Mouse (Mus musculus) layer of hippocampus, postnatal 10 days (tissue): ENCODE measurements around the gene Izumo3. TPM values are rescaled to one million over a fixed set of nuclear protein-coding genes. Genes with fewer than 3 reads are reported as not detected.
"Not testable (repeated sequence)": the region's sequence is repeated elsewhere in the genome, so short reads cannot be mapped to it uniquely, and the experiment has no call there.

Source experiments
- DNase-seq, 2 experiments: peaks; one replicate each; pipeline ENCODE4 v3.0.0; 2021; ENCODE audit warnings: low spot score in 2 of 2
- long read RNA-seq: library from polyadenylated mRNA; stranded (forward); transcript quantifications from one replicate; pipeline ENCODE4 v2.0.0, GENCODE M21; 2023
- total RNA-seq, 2 experiments: library from RNA; stranded (reverse); gene quantifications; 2 replicates each; pipeline ENCODE4 v1.2.3; 2021

The Izumo3 gene
- not detected for total RNA-seq
- long read RNA-seq, result 0 reads

DNA sequence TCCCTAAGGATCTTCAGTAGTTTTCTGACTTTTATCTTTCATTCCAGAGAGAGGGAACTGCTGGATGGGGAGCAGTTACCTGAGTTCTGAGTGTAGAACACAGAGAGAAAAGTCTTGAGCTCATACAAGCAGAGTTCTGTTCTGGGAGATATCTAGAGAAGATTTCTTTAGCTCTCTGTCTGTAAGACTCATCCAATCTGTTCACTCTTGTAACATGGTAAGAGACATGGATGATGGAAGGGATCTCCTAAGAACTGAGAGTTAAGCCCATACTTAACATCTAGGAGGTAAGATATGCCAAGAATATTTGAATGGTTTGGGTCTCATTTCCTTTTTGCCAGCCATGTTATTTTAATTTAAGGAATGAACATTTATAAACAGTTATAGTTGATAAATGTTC is at the start of gene Izumo3:
Gene Izumo3, minus strand, starts transcription at position 101 of the 400 bp plus-strand sequence.
- no peak for DNase-seq

GRCm38 (mm10) chr4:92191649-92192048 is 44.6 kb upstream of the Izumo3 start, which contains the start of gene Gm12666:
TSS of gene Gm12666 (minus strand) at chr4:92191749.
- DNase-seq, result not testable (repeated sequence)

- DNase-seq, result no peak
Measured at GRCm38 (mm10) chr4:92152646-92153045, 5.6 kb upstream of the Izumo3 start.

GRCm38 (mm10) chr4:92111390-92111988 is 35.5 kb downstream of the Izumo3 start:
- DNase-seq, result peak in 1 of 2 experiments; percentile 9

GRCm38 (mm10) chr4:92097386-92097785 is 49.6 kb downstream of the Izumo3 start:
- DNase-seq, result no peak

- DNase-seq, result no peak
Measured at GRCm38 (mm10) chr4:92095951-92096350, 51.1 kb downstream of the Izumo3 start.

Other genes starting within 250 kb of the Izumo3 start
- 1 to 10 TPM; 2.1 TPM for gene Gm12666, start 44.5 kb upstream of the Izumo3 start, total RNA-seq